Mouse (Mus musculus): ENCODE measurements around the gene Ear2. TPM values are rescaled to one million over a fixed set of nuclear protein-coding genes. Genes with fewer than 3 reads are reported as not detected.

The Ear2 gene
- polyA plus RNA-seq (2012), result 0.19 and 1.2 TPM in 2 replicates

GRCm38 (mm10) chr14:44102354-44102753 is at the start of gene Ear2:
TSS of gene Ear2 (plus strand) at chr14:44102654.

GRCm38 (mm10) chr14:44123551-44123950 is 21.1 kb downstream of the Ear2 start, which contains the start of gene Gm3327:
TSS of gene Gm3327 (plus strand) at chr14:44123851.

Other genes starting within 250 kb of the Ear2 start
- 0.12 and 0.15 TPM in 2 replicates for gene Ear1, start 227.1 kb upstream of the Ear2 start, polyA plus RNA-seq (2012)
- not detected in 2 replicates for gene Ear10, start 179.1 kb upstream of the Ear2 start, polyA plus RNA-seq (2012)
- gene Gm8113, start 177.3 kb upstream of the Ear2 start, polyA plus RNA-seq (2012), result 0.29 and 0.31 TPM in 2 replicates
- not detected in 2 replicates for gene Ang5, start 145.6 kb upstream of the Ear2 start, polyA plus RNA-seq (2012)
- gene Ang6, start 100.4 kb upstream of the Ear2 start, polyA plus RNA-seq (2012), result not detected in 2 replicates
- not detected in 2 replicates for gene Gm3327, start 21.2 kb downstream of the Ear2 start, polyA plus RNA-seq (2012)
- not detected in 2 replicates for gene Gm8212, start 95.0 kb downstream of the Ear2 start, polyA plus RNA-seq (2012)
- gene 4930503E14Rik, start 110.6 kb downstream of the Ear2 start, polyA plus RNA-seq (2012), result not detected in 2 replicates
- gene Gm8220, start 182.9 kb downstream of the Ear2 start, polyA plus RNA-seq (2012), result not detected in 2 replicates
- gene Gm5930, start 235.9 kb downstream of the Ear2 start, polyA plus RNA-seq (2012), result not detected in 2 replicates